Mouse (Mus musculus): ENCODE data around the gene Fam114a1. TPM values are rescaled to one million over a fixed set of nuclear protein-coding genes. Genes with fewer than 3 reads are reported as not detected.

The Fam114a1 gene
- polyA plus RNA-seq, 2 experiments = 51.7 to 71.7 TPM

DNA sequence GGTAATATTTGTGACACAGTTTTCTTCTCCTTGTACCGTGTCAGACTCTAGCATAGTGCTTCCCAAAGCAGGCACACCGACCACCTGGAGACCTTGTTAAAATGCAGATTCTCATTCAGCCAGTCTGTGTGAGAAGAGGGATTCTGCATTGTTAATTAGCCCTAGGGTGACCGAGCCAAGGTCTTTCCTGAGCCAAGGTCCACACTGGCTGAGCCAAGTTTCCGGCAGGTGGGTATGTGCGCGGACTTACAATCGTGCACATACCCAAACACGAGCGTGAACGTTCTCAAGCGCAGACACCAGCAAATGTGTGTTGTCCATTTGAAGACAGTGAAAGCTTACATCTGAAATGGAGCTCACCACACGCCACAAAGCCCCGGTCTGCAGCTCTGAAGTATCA is 66.7 kb downstream of the Fam114a1 start:
- H3K27me3 ChIP-seq (ENCODE audit: control insufficient read depth, insufficient read depth, low read length) = no peaks in the 10 kb centered on the region
- no peaks in the 10 kb centered on the region for H3K9me3 ChIP-seq (ENCODE audit: control insufficient read depth, low read length)
- peaks cover 13% of the 10 kb centered on the region for H3K4me1 ChIP-seq (ENCODE audit: control insufficient read depth, insufficient read depth, low read length)
- 68% methylated on average over 13 of the region's 13 CpGs for WGBS
- no peak for TF ChIP-seq POLR2A (IDR thresholded peaks at IDR 0.05; ENCODE audit: borderline replicate concordance, extremely low read depth, insufficient read depth, insufficient read length)
- peaks cover 47% of the 10 kb centered on the region for H3K36me3 ChIP-seq (ENCODE audit: control insufficient read depth, insufficient read depth, low read length)
- no peak for ATAC-seq (ENCODE audit: low FRiP score, low read depth)
- no peak overlapping the region for H3K4me3 ChIP-seq (replicated peaks; ENCODE audit: low read length)
- no peak for DNase-seq (ENCODE audit: low spot score)
- no peak overlapping the region for H3K4me2 ChIP-seq (replicated peaks; ENCODE audit: low read depth, low read length, severe bottlenecking)
- H3K27ac ChIP-seq (replicated peaks; ENCODE audit: low read depth, low read length) = no peak overlapping the region
- no peak overlapping the region for H3K9ac ChIP-seq (ENCODE audit: low read depth, low read length, severe bottlenecking)

DNA sequence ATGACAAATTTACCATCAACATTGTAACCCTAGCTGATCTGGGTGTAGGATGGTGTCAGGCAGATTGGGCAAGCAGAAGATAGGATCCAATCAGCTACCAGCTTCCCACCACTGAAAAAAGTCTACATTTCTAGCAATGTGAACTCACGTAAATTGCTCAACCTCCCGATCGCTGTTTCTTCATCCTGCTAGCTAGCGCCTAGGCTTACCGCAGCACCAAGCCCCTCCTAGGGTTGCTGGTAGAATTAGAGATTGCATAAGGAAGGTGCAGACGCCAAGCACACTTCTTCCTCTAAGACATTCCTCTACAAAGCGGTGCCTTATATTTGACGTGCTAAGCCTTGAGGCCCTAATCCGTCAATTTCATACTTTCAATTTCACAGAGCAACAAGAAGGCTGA is 68.4 kb downstream of the Fam114a1 start:
- DNase-seq (ENCODE audit: low spot score) = peak; percentile 24
- TF ChIP-seq POLR2A (IDR thresholded peaks at IDR 0.05; ENCODE audit: borderline replicate concordance, extremely low read depth, insufficient read depth, insufficient read length) = no peak
- Histone ChIP-seq H3K9ac (ENCODE audit: low read depth, low read length, severe bottlenecking) (no peak overlapping the region), H3K4me3 (replicated peaks; ENCODE audit: low read length) (no peak overlapping the region), H3K9me3 (ENCODE audit: control insufficient read depth, low read length) (no peaks in the 10 kb centered on the region), H3K27me3 (ENCODE audit: control insufficient read depth, insufficient read depth, low read length) (no peaks in the 10 kb centered on the region), H3K4me1 (ENCODE audit: control insufficient read depth, insufficient read depth, low read length) (peaks cover 13% of the 10 kb centered on the region), H3K36me3 (ENCODE audit: control insufficient read depth, insufficient read depth, low read length) (peaks cover 39% of the 10 kb centered on the region), H3K27ac (replicated peaks; ENCODE audit: low read depth, low read length) (no peak overlapping the region), H3K4me2 (replicated peaks; ENCODE audit: low read depth, low read length, severe bottlenecking) (no peak overlapping the region)
- ATAC-seq (ENCODE audit: low FRiP score, low read depth) = no peak
- 55% methylated on average over 9 of the region's 9 CpGs for WGBS

DNA sequence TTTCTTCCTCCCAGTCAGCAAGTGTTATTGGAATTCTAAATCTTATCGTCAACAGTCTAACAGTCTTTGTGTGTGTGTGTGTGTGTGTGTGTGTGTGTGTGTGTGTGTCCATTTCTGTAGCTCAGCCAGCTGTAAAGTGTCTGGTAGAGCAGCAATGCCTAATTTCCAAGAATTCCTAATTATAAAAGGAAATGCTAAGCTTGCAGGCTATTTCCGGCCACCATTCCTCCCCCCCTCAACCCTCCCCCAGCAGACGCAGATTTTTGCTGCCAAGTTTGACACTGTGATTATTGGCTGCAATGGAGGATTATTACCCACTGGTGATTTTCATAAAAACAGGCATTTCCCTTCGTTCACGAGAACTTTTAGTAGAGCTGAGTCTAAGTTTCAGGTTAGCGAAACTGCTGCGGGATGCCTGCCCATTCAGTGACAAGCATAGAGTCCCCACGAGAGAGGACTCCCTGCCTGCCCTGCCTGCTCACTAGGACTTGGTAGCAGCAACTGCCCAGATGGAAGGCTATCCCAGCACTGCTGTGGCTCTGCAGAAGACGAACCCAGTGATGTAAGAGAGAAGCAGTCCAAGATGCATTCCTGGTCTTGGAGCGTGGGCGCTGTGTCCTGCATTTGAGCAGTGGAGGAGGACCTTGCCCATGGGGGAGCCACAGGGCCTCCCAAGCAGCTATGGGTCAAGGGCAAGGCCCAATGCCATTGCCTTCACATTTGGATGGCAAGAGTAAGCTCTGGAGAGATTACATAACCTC is 69.1 kb downstream of the Fam114a1 start:
- peak; percentile 58; the same call in 1 of the 2 replicates for ATAC-seq (ENCODE audit: low FRiP score, low read depth)

DNA sequence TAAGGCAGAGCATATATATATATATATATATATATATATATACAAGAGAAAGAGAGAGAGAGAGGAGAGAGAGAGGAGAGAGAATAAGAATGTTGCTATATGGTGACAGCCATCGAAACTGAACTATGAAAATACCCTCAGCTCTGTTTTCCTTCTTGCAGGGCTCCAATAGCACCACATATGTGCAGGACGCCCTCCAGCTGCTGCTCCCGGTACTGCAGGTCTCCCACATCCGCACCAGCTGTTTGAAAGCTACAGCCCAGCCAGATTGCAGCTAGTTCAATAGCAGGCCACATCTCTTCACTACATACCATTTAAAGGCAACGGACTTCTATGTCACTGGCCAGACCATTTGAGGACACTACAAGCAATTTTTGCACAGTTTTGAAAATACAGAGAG is 70.6 kb downstream of the Fam114a1 start:
- peaks cover 20% of the 10 kb centered on the region for H3K36me3 ChIP-seq (ENCODE audit: control insufficient read depth, insufficient read depth, low read length)
- TF ChIP-seq POLR2A (IDR thresholded peaks at IDR 0.05; ENCODE audit: borderline replicate concordance, extremely low read depth, insufficient read depth, insufficient read length) = no peak
- H3K4me1 ChIP-seq (ENCODE audit: control insufficient read depth, insufficient read depth, low read length) = peaks cover 13% of the 10 kb centered on the region
- no peak overlapping the region for H3K27ac ChIP-seq (replicated peaks; ENCODE audit: low read depth, low read length)
- DNase-seq (ENCODE audit: low spot score) (no peak), ATAC-seq (ENCODE audit: low FRiP score, low read depth) (no peak)
- no peak overlapping the region for H3K9ac ChIP-seq (ENCODE audit: low read depth, low read length, severe bottlenecking)
- H3K4me2 ChIP-seq (replicated peaks; ENCODE audit: low read depth, low read length, severe bottlenecking) = no peak overlapping the region
- no peaks in the 10 kb centered on the region for H3K27me3 ChIP-seq (ENCODE audit: control insufficient read depth, insufficient read depth, low read length)
- WGBS = 72% methylated on average over 5 of the region's 5 CpGs
- H3K9me3 ChIP-seq (ENCODE audit: control insufficient read depth, low read length) = no peaks in the 10 kb centered on the region
- H3K4me3 ChIP-seq (replicated peaks; ENCODE audit: low read length) = no peak overlapping the region

More for the DNA sequence above, 69.1 kb downstream of the Fam114a1 start:
- H3K36me3 ChIP-seq (ENCODE audit: control insufficient read depth, insufficient read depth, low read length) = peaks cover 33% of the 10 kb centered on the region
- no peaks in the 10 kb centered on the region for H3K27me3 ChIP-seq (ENCODE audit: control insufficient read depth, insufficient read depth, low read length)
- peaks cover 13% of the 10 kb centered on the region for H3K4me1 ChIP-seq (ENCODE audit: control insufficient read depth, insufficient read depth, low read length)
- H3K4me3 ChIP-seq (replicated peaks; ENCODE audit: low read length) = no peak overlapping the region
- peak overlapping the region; percentile 13; the same call in 1 of the 2 replicates for H3K4me2 ChIP-seq (replicated peaks; ENCODE audit: low read depth, low read length, severe bottlenecking)
- peak overlapping the region; percentile 67 for H3K27ac ChIP-seq (replicated peaks; ENCODE audit: low read depth, low read length)
- H3K9ac ChIP-seq (ENCODE audit: low read depth, low read length, severe bottlenecking) = no peak overlapping the region
- H3K9me3 ChIP-seq (ENCODE audit: control insufficient read depth, low read length) = no peaks in the 10 kb centered on the region
- WGBS = 36% methylated on average over 11 of the region's 11 CpGs
- no peak for TF ChIP-seq POLR2A (IDR thresholded peaks at IDR 0.05; ENCODE audit: borderline replicate concordance, extremely low read depth, insufficient read depth, insufficient read length)
- DNase-seq (ENCODE audit: low spot score) = peak; percentile 52

DNA sequence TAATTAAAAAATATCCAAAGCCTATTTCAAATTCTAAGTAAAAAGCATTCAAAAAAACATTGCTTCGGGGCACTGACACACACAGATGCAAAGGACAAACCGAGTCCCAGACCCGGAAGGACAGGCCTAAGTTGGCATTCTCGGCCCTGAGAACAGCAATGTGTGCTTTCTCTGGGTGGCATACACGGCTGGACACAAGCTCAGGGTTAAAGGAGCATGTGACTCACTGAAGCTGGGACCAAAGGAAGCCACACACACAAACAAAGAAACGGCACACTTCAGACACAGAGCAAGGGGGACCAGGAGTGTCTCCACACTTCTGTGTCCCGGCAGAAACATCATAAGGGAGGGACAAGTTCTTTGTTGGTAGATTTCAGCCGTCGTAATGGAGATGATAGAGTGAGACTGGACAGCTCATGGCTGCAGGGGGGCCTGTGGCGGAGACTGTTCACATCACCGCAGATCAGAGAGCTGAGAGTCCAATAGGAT is 73.6 kb downstream of the Fam114a1 start:
- no peak for DNase-seq (ENCODE audit: low spot score)
- Histone ChIP-seq H3K27me3 (ENCODE audit: control insufficient read depth, insufficient read depth, low read length) (no peaks in the 10 kb centered on the region), H3K9me3 (ENCODE audit: control insufficient read depth, low read length) (no peaks in the 10 kb centered on the region), H3K27ac (replicated peaks; ENCODE audit: low read depth, low read length) (no peak overlapping the region), H3K4me1 (ENCODE audit: control insufficient read depth, insufficient read depth, low read length) (peaks cover 10% of the 10 kb centered on the region), H3K4me2 (replicated peaks; ENCODE audit: low read depth, low read length, severe bottlenecking) (no peak overlapping the region), H3K36me3 (ENCODE audit: control insufficient read depth, insufficient read depth, low read length) (peaks cover 11% of the 10 kb centered on the region), H3K9ac (ENCODE audit: low read depth, low read length, severe bottlenecking) (no peak overlapping the region), H3K4me3 (replicated peaks; ENCODE audit: low read length) (no peak overlapping the region)
- TF ChIP-seq POLR2A (IDR thresholded peaks at IDR 0.05; ENCODE audit: borderline replicate concordance, extremely low read depth, insufficient read depth, insufficient read length) = no peak
- no peak for ATAC-seq (ENCODE audit: low FRiP score, low read depth)
- WGBS = 65% methylated on average over 11 of the region's 11 CpGs
